Mouse (Mus musculus) natural killer cell, adult 2 months (primary cell): ENCODE results near the gene Ankrd13b.

ENCODE experiments used
- DNase-seq, 2 experiments: peaks; one replicate each; pipeline ENCODE4 v3.0.0; 2022; ENCODE audit warnings: low spot score in 2 of 2

The Ankrd13b gene

DNA sequence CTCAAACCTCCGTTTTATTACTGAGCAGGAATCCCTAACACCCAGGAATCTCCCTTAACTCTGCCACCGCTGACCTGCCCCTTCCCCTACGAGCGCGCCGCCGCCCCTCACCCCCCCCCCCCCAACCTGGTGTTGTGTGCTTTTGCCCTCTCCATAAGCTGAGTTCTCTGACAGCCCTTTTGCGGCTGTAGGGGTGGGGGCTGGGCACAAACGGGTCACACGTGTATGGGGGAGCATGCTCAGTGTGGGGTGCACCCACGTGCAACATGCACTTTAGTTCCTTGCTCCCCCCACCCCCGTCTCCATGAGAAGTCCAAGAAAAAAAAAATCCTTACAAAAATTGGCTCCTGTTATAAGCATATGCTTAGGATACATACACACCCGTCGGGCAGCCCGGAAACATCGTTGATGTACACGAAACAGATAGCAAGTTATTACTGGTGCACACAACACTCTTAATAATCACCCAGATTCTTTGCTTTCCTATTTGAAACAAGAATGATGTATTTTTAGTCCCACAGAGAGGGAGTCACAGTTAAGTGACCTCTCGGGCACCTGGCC lies 2.9 kb upstream of the Ankrd13b start:
- no peak for DNase-seq

DNA sequence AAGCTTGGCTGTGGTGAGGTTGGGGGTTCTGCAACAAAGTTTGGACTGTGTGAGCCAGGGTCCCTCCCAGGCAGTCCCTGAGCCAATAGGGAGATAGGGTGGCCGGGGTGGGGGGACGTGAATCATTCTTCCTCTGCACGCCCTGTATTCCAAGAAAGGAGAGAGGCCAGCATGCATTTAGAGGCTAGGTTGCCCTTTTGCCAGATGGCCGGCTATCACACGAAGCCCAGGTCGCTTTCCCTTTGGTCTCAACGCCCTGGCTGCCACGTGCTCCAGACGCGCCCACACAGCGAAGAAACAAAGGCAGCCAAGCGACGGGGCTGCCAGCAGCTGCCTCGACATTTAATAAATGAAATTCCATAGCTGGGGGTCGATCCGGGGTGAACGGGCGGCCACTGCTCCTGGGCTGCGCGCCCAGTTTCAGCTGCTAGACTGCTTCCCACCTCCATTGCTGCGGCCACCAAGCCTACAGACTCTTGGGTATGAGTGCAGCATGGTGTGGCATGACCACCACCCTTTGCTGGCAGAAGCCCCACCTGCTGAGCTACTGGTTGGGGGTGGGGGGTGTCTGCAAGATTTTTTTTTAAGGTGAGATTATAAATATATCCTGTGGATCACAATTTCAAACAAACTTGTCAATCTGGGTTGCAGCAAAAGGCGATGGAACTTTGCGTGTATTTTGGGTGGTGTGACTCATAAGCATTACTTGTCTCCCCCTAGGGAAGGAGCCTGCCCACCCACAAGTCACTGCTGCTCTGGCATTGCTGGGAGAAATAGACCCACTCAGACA lies 2.2 kb upstream of the Ankrd13b start:
- DNase-seq: peak in 1 of 2 experiments; percentile 30

DNA sequence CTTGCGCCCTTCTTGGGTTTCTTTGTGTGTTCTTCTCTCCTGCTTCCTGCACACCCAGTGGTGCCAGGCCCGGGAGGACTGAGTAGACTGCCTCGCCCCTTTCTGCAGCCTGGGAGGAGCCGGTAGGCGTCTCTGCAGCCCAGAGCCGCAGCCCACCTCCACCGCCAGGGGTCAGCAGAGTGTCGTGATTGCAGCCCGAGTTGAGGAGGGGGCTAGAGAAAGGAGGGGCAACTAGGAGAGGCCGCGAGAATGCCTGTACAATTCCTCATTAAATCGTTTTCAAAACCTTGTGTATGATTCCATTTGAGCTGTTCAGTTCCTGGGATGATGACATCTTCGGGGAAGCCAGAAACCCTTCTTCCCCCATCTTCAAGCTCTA lies 1.6 kb upstream of the Ankrd13b start:
- DNase-seq: peak; percentile 71 to 84

DNA sequence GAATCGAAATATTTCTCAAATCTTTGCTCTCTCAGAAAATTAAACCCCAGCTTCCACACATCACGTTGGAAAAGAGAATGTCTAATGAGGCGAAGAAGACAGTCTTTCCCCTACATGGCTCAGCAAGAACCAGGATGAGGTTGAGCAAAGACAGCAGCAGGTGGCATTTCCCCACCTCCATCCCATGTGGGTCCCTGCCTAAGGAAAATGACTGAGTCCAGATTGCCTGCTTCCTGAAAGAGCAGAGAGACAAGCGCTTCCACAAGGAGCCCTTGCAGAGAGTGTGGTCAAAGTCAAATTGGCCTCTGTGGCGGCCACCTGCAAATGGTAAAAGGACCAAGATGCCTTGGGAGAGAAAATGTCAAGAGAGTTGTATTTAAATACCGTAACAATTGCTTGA lies 973 bp upstream of the Ankrd13b start:
- DNase-seq: no peak

DNA sequence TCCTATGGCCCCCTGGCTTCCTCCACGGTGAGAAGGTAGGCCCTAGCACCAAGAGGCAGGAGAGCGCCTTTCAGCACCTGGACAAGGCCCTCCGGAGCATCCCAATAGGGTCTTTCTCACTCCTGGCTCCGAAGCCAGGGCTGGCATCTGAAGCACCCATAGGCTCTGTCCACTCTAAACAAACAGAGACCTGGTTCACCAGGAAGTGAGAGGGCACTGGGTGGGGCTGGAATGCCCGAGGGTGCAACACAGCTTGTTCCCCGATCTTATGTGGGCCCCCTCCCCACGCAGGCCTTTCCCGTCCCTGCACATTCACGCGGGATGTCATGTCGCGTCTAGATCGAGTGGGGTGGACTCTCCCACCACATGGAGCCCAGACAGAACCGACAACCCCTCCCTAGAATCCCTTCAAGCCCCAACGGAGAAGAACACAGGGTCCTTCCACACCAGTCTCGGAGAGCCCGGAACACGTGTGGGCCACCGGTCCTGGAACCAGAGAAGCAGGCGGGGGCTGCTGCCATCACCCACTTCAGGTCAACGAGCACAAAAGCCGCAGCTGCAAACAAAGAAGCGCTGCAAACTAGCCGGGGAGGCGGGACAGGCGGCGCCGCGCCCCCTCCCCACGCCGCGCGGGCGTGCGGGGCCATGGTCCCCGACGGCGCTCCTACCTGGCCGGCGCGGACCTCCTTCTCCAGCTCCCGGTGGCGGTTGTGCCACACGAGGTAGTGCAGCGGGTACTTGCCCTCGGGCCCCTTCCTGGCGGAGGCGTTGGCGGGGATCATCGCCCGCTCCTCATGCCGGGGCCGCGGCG lies 502 bp downstream of the Ankrd13b start:
- no peak for DNase-seq

DNA sequence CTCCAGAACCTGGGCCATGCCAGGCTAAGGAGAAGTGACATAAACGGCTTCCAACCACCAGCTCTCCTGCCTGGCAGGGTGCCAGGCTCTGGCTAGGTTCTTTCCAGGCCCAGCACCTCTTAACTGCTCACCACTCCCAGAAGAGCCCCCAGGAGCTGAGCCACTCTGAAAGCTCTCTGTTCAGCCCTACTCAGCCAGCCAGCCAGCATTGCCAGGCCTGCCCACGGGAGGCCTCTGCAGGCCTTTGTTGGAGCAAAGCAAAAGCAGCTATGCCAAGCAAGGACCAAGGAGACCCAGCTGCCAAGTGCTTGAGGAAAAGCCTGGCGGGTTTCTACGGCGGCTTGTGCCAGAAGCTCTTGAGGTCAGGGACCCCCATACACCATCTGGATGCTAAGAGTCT lies 2.7 kb downstream of the Ankrd13b start:
- no peak for DNase-seq

DNA sequence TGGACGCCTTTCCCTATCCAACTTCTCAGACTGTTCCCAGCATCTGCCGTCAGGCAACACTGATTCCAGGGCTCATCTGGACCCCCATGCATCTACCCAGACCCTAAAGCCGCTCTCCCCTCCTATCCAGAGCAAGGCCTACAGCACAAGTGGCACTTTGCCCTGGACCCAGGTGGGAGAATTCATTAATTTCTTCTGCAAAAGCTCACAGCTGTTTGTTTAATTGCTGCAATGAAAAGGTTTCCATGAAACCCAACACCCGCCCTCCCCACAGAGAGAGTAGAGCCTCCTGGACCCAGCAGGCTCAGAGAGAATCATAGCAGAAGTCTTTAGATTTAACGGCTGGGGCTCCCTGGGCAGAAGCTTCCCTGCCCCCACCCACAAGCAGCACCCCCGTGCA lies 4.2 kb downstream of the Ankrd13b start:
- DNase-seq: no peak

DNA sequence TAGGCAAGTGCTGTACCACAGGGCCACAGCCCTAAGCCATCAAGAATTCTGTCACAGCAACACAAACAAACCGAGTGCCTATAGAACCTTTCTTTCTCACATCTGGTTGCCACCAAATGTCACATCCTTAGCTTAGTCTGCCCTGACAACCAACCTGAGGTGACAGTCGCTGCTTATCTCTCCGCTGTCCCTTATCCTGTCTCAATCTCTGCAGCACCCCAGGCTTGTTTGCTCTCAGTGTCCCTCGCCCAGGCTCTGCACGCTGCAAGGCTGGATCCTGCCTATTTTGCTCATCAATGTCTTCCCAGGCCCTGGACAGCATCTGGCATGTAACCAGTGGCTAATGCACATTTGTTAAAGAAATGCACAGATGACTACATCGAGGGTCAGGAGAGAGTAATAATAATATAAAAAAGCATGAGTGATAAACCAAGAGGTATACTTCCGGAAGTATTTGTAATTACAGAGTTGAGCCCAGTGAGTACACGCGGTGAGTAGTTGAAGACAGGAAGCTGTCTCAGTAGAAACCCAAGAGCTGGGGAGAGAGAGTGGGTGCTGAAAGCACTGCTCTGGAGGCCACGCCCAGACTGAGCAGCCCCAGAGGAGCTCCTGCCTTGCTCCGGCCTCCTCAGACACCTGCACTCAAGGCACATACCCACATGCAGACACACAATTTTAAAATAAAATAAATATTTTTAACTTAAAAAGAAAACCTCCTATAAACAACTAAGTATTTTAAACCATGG lies 5.8 kb downstream of the Ankrd13b start:
- DNase-seq: peak; percentile 37 to 52

DNA sequence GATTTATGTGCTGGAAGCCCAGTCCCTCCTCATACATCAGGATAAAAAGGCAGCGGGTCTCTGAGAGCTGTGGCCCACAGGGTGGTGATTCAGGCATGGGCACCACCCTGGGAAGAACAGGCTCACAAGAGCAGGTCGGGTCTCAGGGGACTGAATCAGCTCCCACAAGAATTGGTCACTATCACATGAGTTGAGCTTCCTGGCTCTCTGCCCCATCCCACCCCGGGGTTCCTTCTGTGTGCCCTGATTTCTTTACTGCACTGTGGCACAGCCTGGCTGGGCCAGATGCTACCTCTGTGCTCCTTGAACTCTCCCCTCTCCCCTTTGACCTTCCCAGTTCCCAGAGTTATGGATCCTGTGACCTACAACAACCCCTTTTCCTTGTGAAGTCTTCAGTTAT lies 6.4 kb downstream of the Ankrd13b start:
- DNase-seq: no peak

DNA sequence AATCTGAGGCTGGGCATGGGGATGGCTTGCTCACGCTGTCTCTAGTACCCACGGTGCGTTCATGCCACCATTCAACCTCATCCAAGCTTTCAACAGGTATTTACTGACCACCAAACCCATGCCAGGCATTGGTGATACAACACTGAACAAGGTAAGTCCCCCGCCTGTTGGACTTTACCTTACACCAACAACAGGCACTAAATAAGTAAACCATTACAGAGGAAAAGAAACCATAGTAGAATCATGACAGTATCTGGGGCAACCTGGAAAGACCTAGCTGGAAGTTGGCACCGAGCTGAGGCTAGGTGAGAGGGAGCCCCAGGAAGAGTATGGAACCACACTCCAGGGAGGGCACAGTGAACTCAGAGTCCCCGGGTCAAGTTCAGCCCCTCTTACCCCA lies 12.6 kb downstream of the Ankrd13b start:
- no peak for DNase-seq

DNA sequence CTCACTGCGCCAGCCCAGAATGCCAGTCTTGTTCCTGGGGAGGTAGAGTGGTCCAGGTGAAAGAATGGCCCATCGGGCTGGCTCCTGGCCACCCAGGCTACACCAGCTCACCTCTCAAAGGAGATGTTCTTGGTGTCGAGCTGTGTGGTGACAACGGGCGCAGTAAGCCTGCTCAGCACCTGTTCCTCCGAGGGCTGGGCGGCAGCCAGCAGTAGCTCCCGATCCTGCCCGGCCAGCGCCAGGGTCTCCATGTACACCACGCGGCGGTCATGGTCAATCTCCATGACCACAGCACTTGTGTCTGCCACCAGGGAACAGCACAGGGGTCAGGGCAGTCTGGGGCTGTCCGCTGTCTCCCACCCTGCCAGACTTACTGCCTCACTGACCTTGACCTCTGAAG lies 13.3 kb downstream of the Ankrd13b start:
- DNase-seq: no peak

DNA sequence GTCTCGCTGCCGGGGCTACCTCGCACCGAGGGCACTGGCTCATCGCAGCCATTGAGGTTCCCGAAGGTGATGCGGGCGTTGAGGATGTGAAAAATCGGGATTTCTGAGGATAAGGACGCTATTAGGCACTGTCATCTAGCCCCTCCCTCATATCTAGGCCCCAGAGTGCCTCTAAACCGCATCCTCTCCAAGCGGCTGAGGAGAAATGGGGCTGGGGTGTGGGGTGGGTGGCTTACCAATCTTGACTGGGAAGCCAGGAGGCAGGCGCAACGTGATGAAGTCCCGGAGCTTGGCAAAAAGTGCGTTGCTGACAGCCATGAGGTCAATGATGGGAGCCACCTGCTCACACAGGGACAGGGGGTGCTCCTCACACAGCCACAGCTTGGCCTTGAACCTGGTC lies 16.7 kb downstream of the Ankrd13b start:
- no peak for DNase-seq

DNA sequence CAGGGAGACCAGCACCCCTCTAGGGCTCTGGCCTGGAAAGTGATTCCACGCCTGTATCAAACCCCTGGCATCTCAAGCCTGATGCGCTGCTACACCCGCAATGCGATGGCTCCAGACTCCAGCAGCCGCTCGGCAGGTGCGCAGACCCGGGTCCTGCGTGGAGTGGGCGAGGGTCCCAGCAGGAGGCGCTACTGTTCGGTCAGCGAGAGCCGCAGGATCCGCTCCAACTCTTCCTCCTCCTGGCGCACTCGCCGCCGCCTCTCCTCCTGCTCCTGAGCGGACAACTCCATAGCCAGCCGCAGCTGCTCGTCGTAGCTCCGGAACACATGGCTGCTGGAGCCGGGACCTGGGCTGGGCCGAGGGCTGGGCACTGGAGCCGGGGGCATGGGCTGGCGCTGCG lies 18.1 kb downstream of the Ankrd13b start:
- no peak for DNase-seq

DNA sequence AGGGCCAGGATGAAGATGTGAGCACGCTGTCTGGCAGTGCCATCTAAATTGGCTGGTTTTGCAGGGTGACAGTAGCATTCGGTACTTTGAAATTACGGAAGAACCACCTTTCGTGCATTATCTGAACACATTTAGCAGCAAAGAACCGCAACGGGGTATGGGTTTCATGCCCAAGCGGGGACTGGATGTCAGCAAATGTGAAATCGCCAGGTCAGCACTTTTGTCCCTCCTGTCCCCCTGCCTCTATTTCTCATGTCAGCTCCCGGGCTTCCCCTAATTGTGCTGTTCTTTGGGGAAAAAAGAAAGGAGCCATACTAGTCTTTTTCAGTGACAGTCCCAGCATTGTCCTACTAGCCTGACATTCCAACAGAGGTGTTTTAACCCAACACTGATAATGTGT lies 21.1 kb downstream of the Ankrd13b start:
- DNase-seq: no peak

DNA sequence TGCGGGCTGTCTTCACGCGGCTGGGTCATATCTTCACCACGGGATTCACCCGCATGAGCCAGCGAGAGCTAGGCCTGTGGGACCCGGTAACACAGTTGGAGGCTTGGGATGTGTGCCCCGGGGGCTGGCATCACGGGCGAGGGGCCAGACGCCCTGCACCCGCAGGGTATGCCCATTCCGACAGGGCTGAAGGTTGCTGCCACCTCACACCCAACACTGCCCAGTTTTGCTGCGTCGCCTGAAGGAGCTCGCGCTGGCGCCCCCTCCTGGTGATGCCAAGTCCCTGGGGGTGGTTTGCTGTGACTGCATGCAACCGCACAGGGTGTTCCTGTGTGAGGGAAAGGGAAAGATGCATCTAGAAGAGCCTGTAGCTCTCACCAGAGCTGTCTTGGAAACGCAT lies 21.7 kb downstream of the Ankrd13b start:
- DNase-seq: peak; percentile 69 to 81

DNA sequence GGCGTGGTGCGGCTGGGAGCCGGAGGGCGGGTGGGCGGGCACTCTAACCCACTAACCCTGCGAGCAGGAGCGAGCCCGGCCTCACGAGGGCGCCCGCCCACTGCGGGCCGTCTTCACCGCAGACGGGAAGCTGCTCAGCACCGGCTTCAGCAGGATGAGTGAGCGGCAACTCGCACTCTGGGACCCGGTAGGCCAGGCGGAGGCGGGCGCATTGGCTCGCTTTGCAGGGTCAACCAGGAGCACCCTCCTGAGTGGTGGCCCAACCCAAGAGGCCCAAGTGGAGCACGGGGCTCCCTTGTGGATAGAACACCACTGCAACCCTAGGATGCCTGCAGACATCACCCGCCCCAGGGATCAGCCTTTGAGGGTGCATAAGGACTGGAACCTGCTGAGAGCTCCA lies 22.3 kb downstream of the Ankrd13b start:
- peak; percentile 71 to 78 for DNase-seq

DNA sequence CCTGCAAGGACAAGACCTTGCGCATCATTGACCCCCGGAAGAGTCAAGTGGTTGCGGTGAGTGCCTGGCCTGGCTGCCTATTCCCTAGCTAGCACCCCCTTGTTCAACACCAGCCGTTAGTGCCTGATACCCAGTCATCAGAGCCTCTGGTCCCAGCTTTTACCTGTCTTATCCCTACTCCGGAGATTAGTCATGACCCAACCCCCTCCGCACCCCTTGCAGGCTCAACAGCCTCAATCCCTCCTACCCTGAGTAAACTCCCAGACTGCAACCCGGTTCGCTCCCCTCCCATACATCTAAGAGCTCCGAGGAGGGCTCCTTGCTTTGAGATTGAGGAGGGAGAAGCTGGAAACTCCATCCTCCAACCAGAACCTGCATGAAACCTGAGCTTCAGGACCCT lies 22.9 kb downstream of the Ankrd13b start:
- no peak for DNase-seq

DNA sequence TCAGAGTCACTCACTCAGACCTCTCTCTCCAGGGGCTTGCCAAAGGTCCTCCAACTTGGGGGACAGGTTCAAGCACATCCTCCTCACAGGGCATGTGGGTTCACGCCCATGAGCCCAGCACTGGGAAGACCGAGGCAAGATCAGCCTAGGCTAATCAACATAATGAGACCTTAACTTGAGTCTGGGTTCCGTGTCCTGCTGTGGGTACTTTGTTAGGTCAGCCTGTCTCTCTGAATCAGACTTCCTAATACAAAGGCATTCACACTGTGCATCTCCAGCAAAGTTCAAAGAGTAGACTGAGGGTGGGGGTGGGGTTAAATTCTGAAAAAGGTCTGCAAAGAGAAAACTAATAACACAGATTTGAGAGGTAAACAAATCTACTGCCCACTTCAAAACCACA lies 24.4 kb downstream of the Ankrd13b start:
- no peak for DNase-seq

DNA sequence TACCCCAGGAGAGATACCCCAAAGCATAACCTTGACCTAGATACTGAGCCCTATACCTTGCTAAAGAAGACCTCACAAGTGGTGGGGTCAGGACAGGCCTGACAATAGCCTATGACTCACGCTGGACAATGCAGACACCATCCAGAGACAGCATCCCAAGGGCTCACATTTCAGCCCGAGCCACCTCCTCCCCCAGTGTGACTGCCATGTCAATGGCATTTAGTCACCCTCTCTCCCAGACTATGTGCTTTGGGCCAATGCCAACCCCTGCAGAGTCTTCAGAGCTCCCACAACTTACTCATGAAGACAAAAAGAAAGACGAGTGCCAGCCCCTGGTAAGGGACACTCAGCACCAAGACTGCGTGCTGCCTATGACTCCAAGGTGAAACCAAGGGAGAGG lies 24.8 kb downstream of the Ankrd13b start:
- DNase-seq: no peak

DNA sequence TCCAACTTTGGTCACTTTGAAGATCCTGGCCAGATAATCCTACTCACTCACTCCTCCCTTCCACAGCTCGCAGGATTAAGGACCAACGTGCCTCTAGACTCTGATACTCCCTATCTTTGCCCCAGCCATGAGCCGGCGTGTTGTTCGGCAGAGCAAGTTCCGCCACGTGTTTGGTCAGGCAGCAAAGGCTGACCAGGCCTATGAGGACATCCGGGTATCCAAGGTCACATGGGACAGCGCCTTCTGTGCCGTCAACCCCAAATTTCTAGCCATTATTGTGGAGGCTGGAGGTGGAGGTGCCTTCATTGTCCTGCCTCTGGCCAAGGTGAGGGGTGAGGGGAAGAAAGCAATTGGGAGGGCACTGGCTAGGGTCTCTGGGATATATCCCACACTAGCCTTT lies 25.7 kb downstream of the Ankrd13b start:
- DNase-seq: no peak

DNA sequence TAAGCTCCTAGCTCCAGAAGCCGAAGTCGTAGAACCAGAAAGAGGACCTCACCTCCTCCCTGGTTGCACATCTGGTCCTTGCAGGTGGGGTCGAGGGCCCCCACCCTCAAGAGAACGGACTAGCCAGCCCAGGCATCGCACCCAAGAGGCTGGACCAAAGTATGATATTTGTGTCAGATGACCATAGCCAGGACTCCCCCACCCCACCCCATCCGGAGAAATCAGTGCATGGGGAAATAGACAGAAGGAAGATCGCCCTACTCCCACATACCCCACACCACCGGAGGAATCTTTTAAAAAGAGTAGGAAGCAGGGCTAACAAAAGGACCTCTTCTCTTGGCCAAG lies 26.4 kb downstream of the Ankrd13b start:
- no peak for DNase-seq
